Mouse (Mus musculus) thymus, adult 2 months (tissue): ENCODE measurements around the gene Fam196a. TPM values are rescaled to one million over a fixed set of nuclear protein-coding genes. Genes with fewer than 3 reads are reported as not detected.

Experiments
- DNase-seq: peaks from one replicate; pipeline ENCODE4 v3.0.0; 2021
- H3K27ac ChIP-seq: fragments of 200-500 bp; 2 replicates; pipeline ENCODE4 v1.5.1; 2012; ENCODE audit warnings: low read length, control low read depth; ENCODE audit not compliant: control insufficient read depth, insufficient read depth
- H3K27me3 ChIP-seq: fragments of 200-500 bp; 2 replicates; pipeline ENCODE4 v1.6.1; 2012; ENCODE audit warnings: mild to moderate bottlenecking, low read length, moderate library complexity, mixed read lengths; ENCODE audit not compliant: control insufficient read depth, insufficient read depth
- H3K36me3 ChIP-seq: fragments of 200-500 bp; 2 replicates; pipeline ENCODE4 v1.6.1; 2012; ENCODE audit warnings: mild to moderate bottlenecking, low read length, moderate library complexity; ENCODE audit not compliant: control insufficient read depth, insufficient read depth
- H3K4me1 ChIP-seq: fragments of 200-500 bp; replicated peaks from 2 replicates; pipeline ENCODE4 v1.6.1; 2012; ENCODE audit warnings: low read length; ENCODE audit not compliant: control insufficient read depth, insufficient read depth
- H3K4me3 ChIP-seq: fragments of 200-500 bp; 2 replicates; pipeline ENCODE4 v1.5.1; 2012; ENCODE audit warnings: mild to moderate bottlenecking, low read length, control low read depth, moderate library complexity; ENCODE audit not compliant: control insufficient read depth, insufficient read depth
- CTCF ChIP-seq: fragments of 200-500 bp; IDR thresholded peaks from 2 replicates; pipeline ENCODE4 v1.5.1; 2012; ENCODE audit warnings: mild to moderate bottlenecking, control low read depth, low read length, moderate library complexity, borderline replicate concordance; ENCODE audit not compliant: control insufficient read depth, poor library complexity, insufficient read depth; ENCODE audit errors: extremely low read depth
- POLR2A ChIP-seq: fragments of 200-500 bp; IDR thresholded peaks from 2 replicates; pipeline ENCODE4 v1.6.1; 2012; ENCODE audit warnings: mild to moderate bottlenecking, low read length, control low read depth, moderate library complexity; ENCODE audit not compliant: control insufficient read depth, poor library complexity, insufficient read depth; ENCODE audit errors: extremely low read depth
- WGBS: fragments of 180-500 bp; shearing (Covaris S2); methylation state at CpG from one replicate; pipeline ENCODE4 v1.1.7; 2018; 5-methylcytosine and 5-hydroxymethylcytosine counted together
- polyA plus RNA-seq: library from polyadenylated mRNA; depleted of rRNA; stranded (reverse); fragments of >200 nt; gene quantifications from 2 replicates; pipeline ENCODE4 v1.2.3, GENCODE M21; 2012

Gene Fam196a
- polyA plus RNA-seq, 1 experiment: not detected

- Histone ChIP-seq H3K27me3 (no peaks in the 10 kb centered on the region), H3K4me3 (no peak overlapping the region), H3K4me1 (no peaks in the 10 kb centered on the region), H3K36me3 (no peaks in the 10 kb centered on the region), H3K27ac (no peak overlapping the region)
- 94% methylated on average over 6 of the region's 6 CpGs for WGBS
- no peak for TF ChIP-seq POLR2A
- TF ChIP-seq CTCF: no peak
- DNase-seq: no peak
Measured at GRCm38 (mm10) chr7:134862000-134862399, 76.2 kb downstream of the Fam196a start.

- Histone ChIP-seq H3K4me3 (no peak overlapping the region), H3K27ac (no peak overlapping the region), H3K4me1 (no peaks in the 10 kb centered on the region), H3K36me3 (no peaks in the 10 kb centered on the region), H3K27me3 (no peaks in the 10 kb centered on the region)
- 96% methylated on average over 4 of the region's 4 CpGs for whole genome bisulfite sequencing
- DNase-seq: no peak
- TF ChIP-seq POLR2A: no peak
- no peak for TF ChIP-seq CTCF
Measured at GRCm38 (mm10) chr7:134842751-134843150, 95.5 kb downstream of the Fam196a start.

GRCm38 (mm10) chr7:134840066-134840465 is 98.2 kb downstream of the Fam196a start:
- no peak overlapping the region for H3K4me3 ChIP-seq
- TF ChIP-seq POLR2A (no peak), CTCF (no peak)
- no peaks in the 10 kb centered on the region for H3K4me1 ChIP-seq
- H3K27ac ChIP-seq: no peak overlapping the region
- no peaks in the 10 kb centered on the region for H3K36me3 ChIP-seq
- 92% methylated on average over 2 of the region's 2 CpGs for WGBS
- H3K27me3 ChIP-seq: no peaks in the 10 kb centered on the region
- DNase-seq: no peak
